Mouse (Mus musculus) ES-E14 (cell line): ENCODE measurements at regions not wholly inside any gene's neighbourhood (a gene's known extent, or its start where the extent isn't known, plus 50 kb on each side); places are given as distances from the start of the nearest gene placed in this dataset.

Experiments used
- CHD2 ChIP-seq: IDR thresholded peaks from 2 replicates; pipeline ENCODE4 v1.6.1; 2014; ENCODE audit warnings: mild to moderate bottlenecking, low read depth, low read length, inconsistent platforms
- ZC3H11A ChIP-seq: IDR thresholded peaks from 2 replicates; pipeline ENCODE4 v1.6.1; 2012; ENCODE audit warnings: low read depth, mild to moderate bottlenecking, inconsistent platforms, low read length, borderline replicate concordance
- ZNF384 ChIP-seq: IDR thresholded peaks from 2 replicates; pipeline ENCODE4 v1.6.1; 2012; ENCODE audit warnings: low read depth, low read length, inconsistent platforms

- TF ChIP-seq ZC3H11A (no peak), CHD2 (no peak), ZNF384 (no peak)
Observed at GRCm38 (mm10) chr17:83137720-83138119, 77.4 kb upstream of the Pkdcc start.
